Mouse (Mus musculus) embryo, embryonic 10 days (tissue): ENCODE measurements around the gene Ccr10.
"Not testable (repeated sequence)": the region's sequence is repeated elsewhere in the genome, so short reads cannot be mapped to it uniquely, and the experiment has no call there.

ENCODE experiments used
- DNase-seq: peaks from one replicate; pipeline ENCODE4 v3.0.0-alpha.2; 2015; ENCODE audit warnings: low spot score

The Ccr10 gene

DNA sequence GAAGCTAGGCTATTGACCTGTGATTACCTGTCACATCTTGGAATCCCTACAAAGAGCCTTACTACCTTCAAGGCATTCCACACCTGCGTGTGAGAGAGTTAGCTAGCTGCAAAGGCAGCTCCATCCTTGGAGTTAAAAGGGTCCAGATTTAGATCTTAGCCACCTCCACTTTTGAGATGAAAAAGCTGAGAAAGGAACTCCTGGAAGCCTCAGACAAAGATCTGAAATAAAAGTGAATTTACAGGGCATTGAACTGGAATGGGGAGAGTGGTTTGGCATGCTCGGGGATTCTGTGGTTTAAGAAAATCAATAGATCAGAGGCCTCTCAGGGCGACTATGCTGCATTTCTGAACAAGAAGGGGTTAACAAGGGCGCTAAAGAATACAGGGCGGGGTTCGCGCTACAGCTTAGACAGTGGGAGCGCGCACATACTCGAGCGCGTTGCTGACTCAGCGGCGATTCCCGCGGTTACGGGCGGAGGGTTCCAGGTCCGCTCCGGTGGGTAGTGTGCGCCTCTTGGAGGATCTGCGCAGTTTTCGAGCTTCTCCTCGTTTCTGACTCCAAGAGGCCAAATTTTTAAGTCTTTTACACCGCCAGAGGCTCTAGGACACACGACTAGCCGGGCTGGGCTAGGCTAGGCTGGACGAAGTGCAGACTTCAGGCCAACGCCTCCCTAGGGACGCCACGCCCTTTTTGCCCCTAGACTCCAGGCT, 3.4 kb downstream of the Ccr10 start:
- peak; percentile 90 for DNase-seq

DNA sequence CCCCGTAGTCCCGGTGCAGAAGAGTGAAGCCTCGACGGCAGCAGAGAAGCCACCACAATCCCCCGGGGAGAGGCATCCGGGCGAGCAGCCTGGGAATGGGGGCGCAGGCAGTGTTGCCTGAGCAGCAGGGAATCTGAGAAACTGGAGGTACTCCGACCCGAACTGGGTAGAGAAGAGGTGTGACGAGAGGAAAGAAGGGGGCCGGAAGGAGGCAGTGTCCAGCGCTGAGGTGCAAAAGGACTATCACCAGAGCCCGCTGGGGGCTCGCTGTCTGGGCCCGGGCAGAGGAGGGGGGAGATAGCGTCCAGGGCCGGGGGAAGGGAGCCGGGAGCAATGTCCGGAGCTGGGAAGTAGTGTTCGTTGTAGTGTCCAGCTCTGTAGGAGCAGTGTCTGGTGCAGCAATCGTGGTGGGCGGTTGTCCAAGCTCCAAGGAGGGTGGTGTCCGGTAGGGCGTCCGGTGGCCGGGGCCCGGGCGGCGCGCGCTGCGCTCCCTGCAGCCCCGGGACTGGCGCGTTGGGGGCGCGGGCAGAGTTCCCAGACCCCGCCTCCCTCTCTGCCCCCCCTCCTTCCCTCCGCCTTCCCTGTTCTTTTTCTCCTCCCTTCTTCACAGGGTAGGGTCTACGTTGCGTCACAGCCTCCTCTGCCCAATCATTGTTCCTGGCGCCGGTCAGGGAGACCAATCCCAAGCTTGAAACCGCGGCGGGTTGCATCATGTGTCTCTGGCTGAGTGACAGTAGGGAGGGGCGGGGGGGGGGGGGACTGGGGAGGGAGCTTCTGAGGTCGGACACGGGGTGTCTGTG, 4.2 kb downstream of the Ccr10 start, which contains the start of gene Plekhh3:
Gene Plekhh3, minus strand, starts transcription at position 541 of the 800 bp plus-strand sequence.
- peak; percentile 99 for DNase-seq

DNA sequence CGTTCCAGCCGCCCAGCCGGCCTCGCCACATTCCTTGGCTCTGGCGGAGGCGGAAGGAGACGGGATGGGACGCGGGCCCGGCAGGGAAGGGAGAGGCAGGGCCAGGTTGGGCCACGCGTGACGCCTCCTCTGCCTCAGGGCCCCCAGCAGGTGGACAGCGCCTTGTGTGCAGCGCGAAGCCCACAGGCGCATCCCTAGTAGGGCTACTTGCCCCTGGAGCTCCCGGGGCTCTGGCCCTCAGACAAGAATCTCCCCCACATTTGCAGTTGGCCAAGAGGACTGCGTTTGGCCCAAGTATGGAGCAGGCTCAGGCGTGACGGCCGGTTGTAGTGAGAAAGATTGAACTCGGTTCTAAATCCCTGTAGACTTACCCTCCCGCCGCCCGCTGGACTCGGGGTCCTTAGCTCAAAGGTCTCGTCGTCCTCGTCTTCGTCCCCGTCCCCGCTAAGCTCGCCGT, 4.9 kb downstream of the Ccr10 start, which contains the start of gene Cntnap1:
Gene Cntnap1, plus strand, starts transcription at position 170 of the 457 bp plus-strand sequence.
- DNase-seq: peak; percentile 38

DNA sequence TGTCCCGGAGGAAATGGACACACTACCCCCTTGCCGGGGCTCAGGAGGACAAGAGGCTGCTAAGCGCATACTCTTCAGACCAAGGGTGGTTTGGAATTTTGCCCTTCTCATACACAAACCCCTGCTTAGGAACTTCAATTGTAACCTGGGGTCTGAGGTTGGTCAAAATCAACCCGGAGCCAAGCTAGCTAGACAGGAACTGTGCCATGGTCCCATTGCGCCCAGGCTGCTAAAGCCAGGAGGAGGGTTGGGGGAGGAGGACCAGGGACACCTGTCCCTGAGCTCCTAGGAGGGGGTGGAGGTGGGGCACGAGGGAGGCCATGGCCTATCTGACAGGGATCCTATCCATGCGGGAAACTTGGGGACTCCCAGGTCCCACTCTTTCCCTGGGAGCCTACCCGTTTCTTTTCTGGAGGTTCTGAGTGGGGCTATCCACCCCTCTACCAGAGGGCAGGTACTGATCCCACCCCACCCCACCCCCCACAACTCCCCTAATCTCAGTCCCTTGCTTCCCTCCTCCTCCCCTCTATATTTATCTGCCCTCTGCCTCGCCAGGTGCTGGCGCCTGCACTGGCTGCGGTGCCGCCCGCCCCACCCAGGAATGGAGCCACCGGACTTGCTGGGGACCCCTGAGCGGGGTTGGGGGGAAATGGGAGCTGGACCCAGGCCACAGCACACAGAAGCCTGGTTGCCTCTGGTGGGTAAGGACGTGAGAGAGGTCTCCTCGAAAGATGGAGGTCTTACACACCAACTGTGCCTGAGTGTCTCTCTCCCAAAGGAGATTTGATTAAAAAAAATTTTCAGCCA, 5.7 kb downstream of the Ccr10 start:
- no peak for DNase-seq

DNA sequence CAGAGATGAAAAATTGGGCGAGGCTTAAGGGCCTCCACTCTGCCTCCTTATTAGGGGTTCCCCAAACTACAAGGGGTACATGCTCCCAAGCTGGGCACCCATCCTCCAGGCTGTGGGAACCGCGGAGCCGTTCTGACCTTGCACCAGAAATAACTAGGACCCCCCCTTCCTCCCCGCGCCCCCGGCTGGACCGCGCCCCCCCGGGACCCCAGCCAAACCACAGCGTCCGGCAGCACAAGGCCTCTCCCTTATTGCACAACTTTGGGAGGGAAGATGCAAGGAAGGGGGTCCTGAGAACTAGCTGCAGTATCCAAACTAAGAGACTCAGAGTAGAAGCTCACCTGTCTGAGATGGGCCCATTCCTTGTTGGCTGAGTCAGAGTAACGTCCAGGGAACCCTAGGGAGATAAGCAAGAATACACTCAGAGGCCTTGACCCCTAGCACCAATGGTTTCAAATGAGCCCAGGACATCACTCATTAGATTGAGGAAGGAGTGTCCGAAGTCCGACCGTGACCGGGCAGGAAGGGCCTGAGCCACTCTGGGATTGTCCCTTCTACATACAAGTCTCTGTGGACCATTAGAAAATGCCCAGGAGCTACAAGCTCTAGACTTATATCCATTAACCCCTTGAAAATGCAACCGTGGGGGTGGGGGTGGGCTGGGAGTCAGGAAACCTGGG, 6.8 kb downstream of the Ccr10 start:
- DNase-seq: no peak

DNA sequence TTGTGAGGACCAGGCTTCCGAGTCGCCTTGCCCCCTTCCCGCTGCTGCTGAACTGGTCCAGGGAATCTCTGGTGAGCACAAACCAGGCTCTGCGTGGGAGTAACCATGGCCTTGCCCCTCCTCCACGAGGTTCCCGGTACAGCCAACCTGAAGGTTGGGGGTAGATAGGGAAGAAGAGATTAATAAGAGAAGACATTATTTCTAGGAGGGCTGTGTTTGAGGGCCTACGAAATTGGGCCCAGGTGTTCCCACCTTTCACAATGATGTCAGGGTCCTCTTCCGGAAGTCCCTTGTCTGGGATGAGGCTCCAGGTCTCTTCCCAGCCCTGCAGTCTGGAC, 7.3 kb downstream of the Ccr10 start:
- no peak for DNase-seq

DNA sequence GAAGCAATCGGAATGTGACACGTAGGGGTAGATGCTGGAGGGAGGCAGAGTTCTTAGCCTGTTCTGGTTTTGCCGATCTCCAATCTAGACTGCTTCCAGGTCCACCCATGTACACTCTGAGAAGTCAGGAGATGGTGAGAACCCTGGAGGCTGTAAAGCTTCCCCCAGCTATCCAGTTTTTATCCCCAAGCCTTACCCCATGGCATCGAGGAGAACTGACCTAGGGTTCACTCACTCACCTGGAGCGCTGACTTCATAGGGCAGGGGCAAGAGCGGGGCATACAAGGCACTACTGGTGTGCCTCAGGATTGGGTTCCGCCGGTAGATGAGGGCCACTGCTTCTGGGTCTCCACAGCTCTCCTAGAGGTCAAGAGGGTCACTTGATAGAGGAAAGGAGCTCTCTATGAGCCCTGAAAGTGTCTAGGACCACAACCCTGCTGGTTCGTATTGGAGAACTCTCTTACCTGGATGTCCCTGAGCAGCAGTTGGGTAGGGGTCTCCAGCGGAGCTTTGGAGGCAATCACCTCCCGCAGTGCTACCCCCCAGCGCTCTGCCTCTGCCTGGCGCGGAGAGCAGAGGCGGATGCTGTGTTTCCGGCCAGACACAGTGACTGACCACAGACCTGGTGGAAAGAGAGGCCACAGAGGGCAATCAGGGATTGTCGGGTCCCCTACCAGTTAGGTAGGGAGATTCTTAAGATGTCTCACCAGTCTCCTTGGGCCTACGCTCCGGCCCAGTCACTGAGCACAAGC, 7.9 kb downstream of the Ccr10 start:
- no peak for DNase-seq

DNA sequence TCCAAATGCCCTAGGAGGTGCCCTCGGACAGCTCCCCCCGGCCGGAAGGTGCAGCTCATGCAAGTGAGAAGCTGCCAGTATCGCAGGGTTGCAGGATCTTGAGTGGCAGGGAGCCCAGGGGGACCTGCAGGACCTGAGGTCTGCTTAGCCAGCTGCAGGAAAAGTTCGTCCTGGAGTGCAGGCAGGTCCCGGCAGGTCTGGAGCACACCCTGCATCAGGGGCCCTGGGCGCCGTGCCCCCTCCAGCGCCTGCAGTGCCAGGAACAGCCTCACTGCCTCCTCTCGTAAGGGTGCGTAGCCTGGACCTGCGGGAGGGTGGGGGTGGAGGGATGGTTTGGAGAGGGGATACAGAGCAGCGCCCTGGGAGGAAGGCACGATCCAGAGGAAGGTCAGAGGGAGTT, 8.9 kb downstream of the Ccr10 start:
- DNase-seq: no peak

DNA sequence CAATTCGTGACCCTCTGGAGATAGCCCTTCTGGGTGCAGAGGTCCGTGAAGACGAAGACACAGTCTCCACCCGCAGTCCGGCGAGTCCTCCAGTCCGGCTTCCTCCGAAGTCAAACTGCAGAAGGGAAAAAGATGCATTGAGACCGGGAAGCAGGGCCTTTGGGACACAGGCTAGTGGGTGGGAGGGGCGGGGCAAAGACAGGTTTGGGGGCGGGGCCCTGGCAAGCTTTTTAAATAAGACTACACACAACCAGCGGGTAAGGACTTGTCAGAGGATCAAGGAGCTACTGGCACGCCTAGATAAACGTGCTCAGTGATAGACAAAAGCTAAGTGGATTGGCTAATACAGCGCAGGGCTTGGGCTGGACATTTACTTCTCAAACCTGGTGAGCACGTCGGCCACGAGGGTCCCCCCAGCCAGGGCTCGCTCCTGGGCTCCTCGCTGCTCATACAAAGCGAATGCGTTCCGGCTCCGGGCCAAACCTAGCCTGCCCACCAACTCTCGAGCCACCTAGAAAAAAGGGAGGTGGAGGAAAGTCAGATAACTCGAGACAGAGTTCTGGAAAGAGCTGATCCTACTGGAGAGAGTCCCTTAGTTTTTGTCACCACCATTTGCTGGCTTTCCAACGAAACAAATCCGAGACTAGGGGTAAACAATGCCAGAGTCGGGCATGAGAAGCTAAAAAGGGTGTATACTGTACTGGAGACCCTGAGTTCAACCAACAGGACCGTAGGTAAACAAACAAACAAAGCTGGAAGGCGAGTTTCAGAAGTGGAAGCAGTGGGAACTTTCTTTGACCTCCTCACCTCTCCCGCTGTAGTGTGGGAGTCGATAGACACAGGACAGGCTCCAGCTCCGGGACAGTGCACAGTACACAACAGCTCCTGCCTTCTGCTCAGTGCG, 10.3 kb downstream of the Ccr10 start:
- no peak for DNase-seq

DNA sequence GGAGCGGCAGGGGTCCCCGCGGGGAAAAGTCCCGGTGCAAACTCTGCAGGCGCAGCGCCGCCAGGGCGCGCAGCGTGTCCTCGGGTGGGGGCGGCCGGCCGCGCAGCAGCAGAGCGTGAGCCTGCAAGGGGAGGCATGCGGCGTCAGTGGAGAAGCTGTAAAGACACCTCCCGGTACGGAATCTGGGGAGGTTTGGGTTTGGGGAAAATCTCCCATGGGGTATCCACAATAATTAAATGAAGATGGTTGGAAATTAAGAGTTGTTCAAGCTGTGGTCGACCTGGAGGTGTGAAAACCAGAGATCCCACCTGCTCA, 10.9 kb downstream of the Ccr10 start:
- no peak for DNase-seq

DNA sequence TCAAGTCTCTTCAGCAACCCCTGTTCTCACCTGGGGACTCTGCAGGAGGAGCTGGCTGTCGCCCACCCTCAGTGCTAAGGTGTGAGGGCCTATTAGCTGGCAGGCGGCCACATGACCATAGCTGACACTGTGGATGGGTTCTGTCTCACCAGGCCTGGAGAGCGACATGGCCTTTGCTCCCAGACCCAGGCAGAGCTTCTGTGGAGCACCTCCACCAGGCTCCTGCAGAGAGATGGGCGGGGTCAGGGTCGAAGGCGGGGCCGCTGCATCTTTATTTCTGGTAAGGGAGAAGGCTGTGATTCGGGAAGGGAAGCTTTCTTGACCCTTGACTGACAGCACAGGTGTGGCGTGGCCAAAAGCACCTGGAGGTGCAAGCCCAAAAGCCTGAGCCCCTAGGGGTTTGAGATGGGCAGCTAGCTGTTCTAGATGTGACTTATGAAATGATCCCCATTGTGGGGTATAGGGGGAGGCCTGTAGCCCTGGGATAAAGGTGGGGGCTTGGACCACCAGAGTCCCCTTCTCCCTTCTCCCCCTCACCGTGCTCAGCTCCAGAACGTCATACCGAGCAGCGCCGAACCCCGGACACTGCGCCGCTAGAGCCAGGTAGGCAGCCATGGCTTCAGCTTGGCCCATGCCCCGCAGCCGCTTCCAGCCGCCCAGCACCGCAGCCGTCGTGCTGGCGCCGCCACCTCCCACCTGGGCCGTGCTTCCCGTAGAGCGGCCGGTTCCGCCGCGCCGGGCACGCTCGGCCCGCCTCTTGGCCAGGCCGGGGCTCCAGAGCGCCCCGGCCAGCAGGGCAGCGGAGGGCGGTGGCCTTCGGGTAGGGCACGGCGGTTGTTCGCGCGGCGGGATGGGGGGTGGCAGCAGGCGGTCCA, 11.5 kb downstream of the Ccr10 start:
- no peak for DNase-seq

DNA sequence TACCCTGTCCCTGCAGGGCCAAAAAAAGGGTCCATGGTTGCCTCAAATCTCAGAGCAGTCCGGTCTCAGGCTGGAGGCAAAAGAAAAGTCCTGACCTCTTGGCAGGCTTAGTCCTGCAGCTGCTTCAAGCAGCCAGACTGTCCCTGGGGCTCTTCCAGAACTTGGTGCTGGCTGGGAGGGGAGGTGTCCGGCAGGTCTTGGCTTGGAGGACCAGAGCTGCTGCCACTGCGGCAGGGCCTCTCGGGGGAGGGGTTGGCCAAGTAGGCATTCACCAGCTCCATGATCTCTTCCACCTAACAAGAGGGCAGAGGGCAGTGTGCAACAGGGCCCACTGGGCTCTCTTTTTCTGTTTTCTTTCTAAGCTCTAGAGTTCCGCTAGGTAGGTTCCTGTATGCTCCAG, 12.5 kb downstream of the Ccr10 start:
- no peak for DNase-seq

DNA sequence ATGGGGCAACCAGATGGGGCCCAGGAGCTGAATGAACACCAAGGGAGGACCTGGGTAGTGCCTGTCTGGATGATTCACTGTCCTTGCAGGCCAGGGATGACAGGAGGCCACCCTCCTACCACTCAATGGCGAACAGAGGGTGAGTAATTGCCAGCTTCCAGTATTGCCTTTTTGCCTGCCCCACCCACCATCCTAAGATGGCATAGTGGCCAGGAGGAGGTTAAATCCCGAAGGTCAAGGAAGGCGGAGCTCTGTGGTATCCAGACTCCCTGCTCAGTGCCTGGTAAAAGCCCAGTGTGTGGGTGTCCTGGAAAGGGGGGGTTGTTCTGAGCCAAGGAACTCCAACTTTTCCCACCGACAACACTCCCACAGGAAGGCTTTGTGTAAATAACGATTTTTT, 12.9 kb downstream of the Ccr10 start:
- no peak for DNase-seq

DNA sequence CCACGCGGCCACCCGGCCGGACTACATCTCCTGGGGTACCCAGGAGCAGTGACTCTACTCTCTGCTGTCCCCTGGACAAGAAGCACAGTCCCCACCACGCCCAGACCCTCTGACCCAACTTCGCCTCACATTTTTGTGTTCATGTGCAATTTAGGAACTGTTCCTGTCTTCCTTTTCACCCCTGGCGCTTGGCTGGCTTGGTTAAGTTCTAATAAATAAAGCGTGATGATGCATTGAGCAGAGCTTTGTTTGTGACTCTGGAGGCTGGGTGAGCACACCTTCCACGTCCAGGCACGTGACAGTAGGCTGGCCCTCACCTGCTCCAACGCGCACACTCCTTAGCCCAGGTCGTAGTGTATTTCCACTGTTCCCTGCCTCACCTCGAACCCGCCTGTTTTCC, 13.7 kb downstream of the Ccr10 start:
- DNase-seq: no peak

DNA sequence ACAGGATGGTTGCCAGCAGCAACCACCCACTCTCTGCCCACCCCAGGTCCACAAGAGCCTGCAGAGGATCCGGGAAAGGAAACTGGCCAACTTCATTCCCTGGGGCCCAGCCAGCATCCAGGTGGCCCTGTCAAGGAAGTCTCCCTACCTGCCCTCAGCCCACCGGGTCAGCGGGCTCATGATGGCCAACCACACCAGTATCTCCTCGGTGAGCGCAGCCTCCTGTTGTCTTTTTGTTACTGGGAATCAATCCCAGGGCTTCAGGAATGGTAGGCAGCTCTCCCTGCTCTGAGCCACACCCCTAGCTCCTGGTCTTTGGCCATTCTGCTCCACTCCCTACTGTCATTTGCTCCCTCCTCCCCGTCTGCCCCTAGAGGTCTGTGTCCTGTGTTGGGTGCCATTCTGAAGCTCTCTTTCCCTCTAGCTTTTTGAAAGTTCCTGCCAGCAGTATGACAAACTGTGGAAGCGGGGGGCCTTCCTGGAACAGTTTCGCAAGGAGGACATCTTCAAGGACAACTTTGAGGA, 14.2 kb downstream of the Ccr10 start:
- DNase-seq: not testable (repeated sequence)

DNA sequence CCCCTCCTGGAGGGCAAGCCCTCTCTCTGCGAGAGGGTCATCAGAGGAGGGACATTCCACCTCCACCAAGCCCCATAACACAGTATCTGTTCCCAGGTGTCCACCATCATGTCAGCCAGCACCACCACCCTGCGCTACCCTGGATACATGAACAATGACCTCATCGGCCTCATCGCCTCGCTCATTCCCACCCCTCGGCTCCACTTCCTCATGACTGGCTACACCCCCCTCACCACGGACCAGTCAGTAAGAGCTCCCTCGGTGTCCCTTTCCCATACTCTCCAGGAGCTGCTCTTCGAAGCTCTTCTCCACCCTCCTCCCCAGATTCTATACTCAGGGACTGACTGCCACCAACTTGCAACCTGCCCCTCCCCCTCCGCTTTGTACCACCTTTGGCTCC, 15.1 kb downstream of the Ccr10 start:
- not testable (repeated sequence) for DNase-seq

DNA sequence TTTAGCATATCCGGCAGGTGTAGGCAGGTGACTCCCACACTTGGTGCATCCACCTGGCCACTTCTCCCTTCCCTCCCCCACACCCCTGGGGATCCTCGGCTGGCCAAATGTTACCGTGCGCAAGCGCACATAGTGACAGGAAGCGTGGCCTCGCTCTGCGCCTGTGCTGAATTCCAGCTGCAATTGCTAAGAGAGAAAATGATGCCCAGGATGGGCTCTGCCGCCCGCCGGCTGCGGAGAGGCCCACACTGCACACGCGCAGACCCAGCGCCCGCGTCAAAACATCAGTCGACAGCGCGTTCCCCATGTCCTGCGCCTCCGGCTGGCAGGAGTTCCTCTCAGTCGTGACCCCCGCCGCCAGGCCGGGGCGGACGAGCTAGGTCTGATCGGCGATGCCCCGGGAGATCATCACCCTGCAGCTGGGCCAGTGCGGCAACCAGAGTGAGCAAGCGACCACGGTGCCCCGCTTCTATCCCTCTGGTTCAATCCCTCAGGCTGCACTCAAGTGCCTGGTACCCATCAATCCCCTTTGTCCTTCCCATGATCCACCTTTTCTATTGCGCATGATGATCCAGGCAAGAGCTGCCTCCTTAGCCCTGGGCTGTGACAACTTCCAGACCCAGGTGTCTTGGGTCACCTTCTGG, 19.4 kb downstream of the Ccr10 start, which contains the start of gene Tubg2:
Gene Tubg2, plus strand, starts transcription at position 180 of the 644 bp plus-strand sequence.
- DNase-seq: peak; percentile 82

DNA sequence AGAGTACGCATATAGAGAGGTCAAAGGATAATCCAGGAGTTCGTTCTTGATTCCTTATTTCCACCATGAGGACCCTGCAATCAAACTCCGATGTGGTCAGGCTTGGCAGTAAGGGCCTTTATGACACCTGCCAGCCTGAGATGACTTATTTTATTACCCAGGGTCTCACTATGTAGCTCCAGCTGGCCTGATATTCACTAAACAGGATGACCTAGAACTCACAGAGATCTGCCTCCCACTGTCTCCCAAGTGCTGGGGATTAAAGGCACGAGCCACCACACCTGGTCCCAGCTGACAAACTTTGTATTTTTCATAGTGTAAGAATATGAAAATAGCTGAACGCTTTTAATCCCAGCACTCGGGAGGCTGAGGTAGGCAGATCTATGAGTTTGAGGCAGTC, 20.1 kb downstream of the Ccr10 start:
- no peak for DNase-seq
